Mouse (Mus musculus): ENCODE data around the gene Runx2. TPM values are rescaled to one million over a fixed set of nuclear protein-coding genes. Genes with fewer than 3 reads are reported as not detected.

Gene Runx2
- total RNA-seq, 1 experiment from 2014 or later: 39.0 TPM

DNA sequence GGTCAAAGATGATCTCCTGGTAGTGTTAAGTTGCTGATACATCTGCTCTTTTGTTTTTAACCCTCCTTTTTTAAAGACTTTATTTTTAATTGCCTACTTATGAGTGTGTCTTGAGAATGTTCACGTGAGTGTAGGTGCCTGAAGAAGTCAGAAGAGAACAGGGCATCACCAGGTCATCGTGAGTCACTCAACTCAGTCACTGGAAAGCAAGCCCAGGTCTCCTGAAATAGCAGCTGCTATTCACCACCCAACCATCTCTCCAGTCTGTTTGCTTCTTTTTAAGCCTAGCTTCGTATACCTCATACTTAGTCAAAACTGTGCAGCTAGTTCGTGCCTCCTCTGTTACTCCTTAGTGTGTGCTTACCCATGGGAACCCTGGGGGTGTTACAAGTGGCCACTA lies 259.7 kb downstream of the Runx2 start:
- ATAC-seq (replicated peaks in 1 of 2; ENCODE audit: insufficient read depth in 1 of 2, low FRiP score in 2 of 2, low TSS enrichment in 1 of 2, low read depth in 1 of 2, poor library complexity in 2 of 2, severe bottlenecking in 2 of 2): no peak

DNA sequence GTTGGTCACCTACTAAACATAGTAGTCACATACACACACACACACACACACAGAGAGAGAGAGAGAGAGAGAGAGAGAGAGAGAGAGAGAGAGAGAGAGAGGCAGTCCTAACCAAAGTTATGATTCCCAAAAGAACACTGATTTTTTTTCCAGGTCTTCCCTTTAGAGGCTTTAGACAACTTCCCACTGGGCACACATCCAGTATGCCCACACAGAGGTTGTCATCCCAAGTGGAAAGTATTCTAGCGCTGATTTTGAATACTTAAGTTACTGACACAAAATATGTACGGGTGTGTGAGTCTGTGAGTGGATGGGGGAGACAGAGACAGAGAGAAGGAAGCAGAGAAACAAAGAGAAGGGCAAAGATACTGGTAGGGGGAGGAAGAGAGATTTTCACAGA lies 265.0 kb downstream of the Runx2 start:
- no peak for ATAC-seq (replicated peaks in 1 of 2; ENCODE audit: insufficient read depth in 1 of 2, low FRiP score in 2 of 2, low TSS enrichment in 1 of 2, low read depth in 1 of 2, poor library complexity in 2 of 2, severe bottlenecking in 2 of 2)

DNA sequence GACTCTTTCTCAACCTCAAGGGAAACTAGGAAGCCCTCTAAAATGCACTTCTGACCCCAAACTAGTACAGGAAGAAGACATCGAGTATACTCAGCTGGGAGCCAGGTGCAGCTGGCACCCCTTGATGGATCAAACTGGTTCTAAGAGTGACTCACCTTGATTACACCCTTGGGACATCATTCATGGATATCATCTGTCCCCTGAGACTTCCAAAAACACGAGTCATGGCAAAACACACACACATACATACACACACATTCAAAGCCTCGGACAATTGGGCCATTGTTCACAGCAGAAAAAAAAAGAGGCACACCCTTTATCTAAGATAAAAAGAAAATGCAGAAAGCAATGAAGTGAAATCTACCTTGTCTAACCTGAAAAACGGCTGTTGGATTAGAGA lies 266.7 kb downstream of the Runx2 start:
- ATAC-seq (replicated peaks in 1 of 2; ENCODE audit: insufficient read depth in 1 of 2, low FRiP score in 2 of 2, low TSS enrichment in 1 of 2, low read depth in 1 of 2, poor library complexity in 2 of 2, severe bottlenecking in 2 of 2): no peak

DNA sequence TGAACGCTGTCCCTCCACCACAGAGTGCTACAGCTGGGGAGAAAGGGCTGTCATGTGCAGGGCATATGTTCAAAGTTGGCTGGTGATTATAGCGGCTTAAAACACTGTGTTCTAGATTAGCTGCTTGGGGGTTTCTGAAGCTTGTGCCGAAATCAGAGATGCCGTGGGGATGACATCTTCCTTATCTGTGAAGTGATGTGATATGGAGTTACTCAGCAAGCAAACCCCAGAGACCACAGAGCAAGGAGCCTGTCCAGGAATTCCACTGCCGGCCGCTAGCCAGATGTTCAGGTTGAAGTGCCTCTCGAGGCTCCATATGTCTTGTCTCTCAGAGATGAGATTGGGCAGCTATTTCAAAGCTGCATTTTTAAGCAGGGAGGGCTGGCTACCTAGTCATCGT lies 267.8 kb downstream of the Runx2 start:
- ATAC-seq (replicated peaks in 1 of 2; ENCODE audit: insufficient read depth in 1 of 2, low FRiP score in 2 of 2, low TSS enrichment in 1 of 2, low read depth in 1 of 2, poor library complexity in 2 of 2, severe bottlenecking in 2 of 2): no peak

DNA sequence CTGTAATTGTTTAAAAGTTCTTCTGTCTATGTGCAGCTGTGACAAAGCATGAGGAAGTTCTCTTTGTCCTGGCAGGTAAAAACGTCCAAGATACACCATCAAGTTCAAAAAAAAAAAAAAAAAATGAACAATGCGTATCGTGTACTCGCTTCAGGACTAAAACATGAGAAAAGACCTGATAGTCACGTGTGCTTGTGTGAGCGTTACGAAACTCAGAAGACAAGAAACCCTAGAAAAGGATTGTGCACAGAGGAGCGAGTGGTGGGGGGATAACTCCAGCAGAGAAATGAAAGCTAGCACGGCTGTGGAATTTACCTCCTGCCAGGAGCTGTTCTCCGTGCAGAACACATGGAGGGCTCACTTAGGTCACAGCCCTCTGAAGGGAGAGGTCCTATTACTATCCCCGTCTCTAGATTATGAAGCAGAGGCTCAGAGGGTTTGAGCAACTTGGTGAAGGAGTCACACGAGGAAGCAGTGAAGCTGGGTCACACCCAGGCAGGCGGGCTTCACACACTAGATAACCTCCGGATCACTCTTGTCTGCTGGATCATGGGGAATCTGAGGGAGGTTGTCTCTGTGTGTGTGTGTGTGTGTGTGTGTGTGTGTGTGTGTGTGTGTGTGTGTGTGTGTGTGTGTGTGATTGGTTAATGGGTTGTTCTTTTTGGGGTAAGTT lies 269.3 kb downstream of the Runx2 start:
- ATAC-seq (replicated peaks in 1 of 2; ENCODE audit: insufficient read depth in 1 of 2, low FRiP score in 2 of 2, low TSS enrichment in 1 of 2, low read depth in 1 of 2, poor library complexity in 2 of 2, severe bottlenecking in 2 of 2): peak in 1 of 2 experiments; percentile 36; a peak in 1 of 4 replicates

DNA sequence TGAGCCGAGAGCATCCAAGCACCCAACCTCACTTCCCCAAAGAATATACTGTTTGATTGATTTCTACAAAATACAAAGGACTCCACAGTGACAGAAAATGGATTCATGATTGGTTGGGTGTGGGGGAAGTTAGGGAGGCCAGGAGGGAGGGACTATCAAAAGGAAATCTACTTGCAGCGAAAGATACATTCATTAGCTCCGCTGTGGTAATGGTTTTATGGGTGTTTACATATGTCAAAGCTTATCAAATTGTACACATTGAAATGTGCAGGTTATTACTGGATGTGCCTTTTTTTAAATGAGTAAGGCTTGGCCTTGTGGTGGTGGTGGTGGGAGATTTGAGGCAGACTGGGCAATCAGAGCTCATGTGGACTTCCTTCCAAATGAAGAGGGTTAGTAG lies 271.9 kb downstream of the Runx2 start:
- ATAC-seq (replicated peaks in 1 of 2; ENCODE audit: insufficient read depth in 1 of 2, low FRiP score in 2 of 2, low TSS enrichment in 1 of 2, low read depth in 1 of 2, poor library complexity in 2 of 2, severe bottlenecking in 2 of 2): no peak

DNA sequence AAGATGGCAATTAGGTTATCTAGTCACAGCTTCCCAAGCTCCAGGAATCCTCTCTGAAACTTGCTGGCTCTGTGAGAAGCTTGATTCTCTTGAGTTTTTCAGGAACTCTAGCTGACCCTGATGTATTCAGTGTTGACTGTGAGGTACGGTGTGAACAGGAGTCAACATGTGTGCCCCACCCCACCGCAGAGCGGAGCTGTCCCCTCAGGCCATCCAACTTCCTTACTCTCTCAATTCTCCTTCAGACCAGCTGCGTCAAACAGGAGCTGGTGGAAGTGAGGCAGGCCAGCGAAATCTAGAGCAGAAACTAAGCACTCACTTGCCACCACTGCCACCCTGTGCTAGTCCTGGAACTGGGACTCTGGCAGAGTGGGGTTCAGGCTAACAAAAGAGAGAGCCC lies 273.9 kb downstream of the Runx2 start:
- ATAC-seq (replicated peaks in 1 of 2; ENCODE audit: insufficient read depth in 1 of 2, low FRiP score in 2 of 2, low TSS enrichment in 1 of 2, low read depth in 1 of 2, poor library complexity in 2 of 2, severe bottlenecking in 2 of 2): peak; percentile 19 to 42; a peak in 2 of 4 replicates

DNA sequence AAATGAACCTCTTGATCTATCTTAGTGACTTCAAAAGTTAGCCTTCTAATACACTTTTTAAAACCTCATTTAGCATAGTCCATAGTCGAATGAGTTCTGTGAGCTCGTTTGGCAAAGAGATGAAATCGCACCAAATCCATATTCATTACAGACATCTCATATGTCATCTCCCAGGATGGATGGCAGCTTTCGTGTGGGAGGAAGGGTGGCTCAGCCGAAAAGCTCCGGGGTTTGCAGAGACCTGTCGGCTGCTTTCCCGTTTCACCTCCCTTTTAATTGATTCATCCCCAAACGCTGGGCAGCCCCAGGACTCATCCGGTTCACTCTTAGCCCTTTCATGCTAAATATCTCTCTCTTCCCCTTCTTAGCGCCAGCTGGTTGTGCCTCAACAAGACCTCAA lies 275.7 kb downstream of the Runx2 start:
- ATAC-seq (replicated peaks in 1 of 2; ENCODE audit: insufficient read depth in 1 of 2, low FRiP score in 2 of 2, low TSS enrichment in 1 of 2, low read depth in 1 of 2, poor library complexity in 2 of 2, severe bottlenecking in 2 of 2): no peak

DNA sequence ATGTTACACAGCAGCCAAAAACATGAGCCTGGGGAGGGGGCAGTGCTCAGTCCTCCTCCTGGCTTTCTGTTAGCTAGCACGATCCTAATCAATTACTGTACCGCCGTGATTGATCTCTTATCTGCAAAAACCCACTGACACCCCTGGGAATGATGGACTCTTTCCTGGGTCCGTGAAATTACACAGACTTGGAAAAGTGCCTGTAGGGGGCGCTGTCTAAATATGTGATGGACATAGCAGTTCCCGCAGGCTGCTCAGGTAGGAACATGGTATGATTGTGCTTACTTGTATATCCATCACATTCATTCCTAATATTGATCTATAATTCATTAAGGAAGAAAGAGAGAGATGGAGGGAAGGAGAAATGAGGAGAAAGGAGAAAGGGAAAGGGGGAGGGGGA lies 284.6 kb downstream of the Runx2 start:
- no peak for ATAC-seq (replicated peaks in 1 of 2; ENCODE audit: insufficient read depth in 1 of 2, low FRiP score in 2 of 2, low TSS enrichment in 1 of 2, low read depth in 1 of 2, poor library complexity in 2 of 2, severe bottlenecking in 2 of 2)

DNA sequence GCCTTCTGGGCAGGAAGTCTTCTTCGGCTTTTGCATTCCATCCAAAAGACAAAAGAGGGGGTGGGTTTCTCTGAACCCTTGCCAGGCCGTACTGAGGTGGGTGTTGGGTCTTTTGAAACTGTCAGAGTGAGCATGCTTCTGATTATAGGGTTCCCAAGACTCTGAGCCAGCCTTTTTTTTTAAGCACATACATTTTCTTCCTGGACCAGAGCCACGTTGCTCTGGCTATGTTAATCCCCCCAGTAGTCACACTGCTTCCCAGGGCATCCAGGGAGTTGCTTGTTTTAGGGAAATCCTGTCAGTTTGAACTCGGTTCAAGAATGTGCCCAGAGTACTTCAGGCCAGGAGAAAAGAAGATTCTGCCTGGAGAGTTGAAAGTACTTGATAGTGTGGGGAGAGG lies 286.0 kb downstream of the Runx2 start:
- no peak for ATAC-seq (replicated peaks in 1 of 2; ENCODE audit: insufficient read depth in 1 of 2, low FRiP score in 2 of 2, low TSS enrichment in 1 of 2, low read depth in 1 of 2, poor library complexity in 2 of 2, severe bottlenecking in 2 of 2)

DNA sequence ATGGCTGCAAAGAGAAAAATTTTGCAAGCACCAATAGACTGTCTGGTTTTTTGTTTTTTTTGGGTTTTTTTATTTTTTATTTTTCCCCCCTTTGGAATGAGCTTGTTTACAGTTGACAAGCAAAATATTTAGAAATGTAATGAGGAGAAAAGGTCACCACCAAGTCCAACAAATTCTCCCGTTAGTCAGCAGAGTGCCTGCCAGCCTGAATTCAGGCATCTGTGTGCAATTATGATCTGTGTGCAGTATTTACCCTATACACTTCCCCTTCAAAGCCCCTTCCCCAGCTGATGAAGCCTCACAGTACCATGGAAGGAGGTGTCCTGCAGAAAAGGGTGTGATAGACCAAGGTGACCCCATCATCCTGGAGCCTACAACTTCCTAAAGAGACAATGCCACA lies 290.5 kb downstream of the Runx2 start:
- ATAC-seq (replicated peaks in 1 of 2; ENCODE audit: insufficient read depth in 1 of 2, low FRiP score in 2 of 2, low TSS enrichment in 1 of 2, low read depth in 1 of 2, poor library complexity in 2 of 2, severe bottlenecking in 2 of 2): no peak

DNA sequence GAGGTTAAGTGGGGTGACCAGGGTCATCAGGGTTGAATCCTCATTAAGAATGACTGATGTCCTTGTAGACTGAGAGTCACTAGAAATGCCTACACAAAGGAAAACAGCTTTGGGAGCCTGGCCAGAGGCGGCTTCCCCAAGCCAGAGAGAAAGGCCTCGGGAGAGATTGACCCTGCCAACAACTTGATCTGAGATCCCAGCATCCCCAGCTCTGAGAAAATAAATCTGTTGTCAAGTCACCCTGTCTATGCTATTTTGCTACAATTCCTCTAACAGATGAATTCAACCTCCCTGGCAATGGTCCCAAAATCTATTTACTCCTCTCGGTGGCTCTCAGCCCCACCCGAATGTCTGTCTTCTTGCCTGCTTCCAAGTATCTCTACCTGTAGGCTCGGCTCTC lies 291.7 kb downstream of the Runx2 start:
- ATAC-seq (replicated peaks in 1 of 2; ENCODE audit: insufficient read depth in 1 of 2, low FRiP score in 2 of 2, low TSS enrichment in 1 of 2, low read depth in 1 of 2, poor library complexity in 2 of 2, severe bottlenecking in 2 of 2): no peak

DNA sequence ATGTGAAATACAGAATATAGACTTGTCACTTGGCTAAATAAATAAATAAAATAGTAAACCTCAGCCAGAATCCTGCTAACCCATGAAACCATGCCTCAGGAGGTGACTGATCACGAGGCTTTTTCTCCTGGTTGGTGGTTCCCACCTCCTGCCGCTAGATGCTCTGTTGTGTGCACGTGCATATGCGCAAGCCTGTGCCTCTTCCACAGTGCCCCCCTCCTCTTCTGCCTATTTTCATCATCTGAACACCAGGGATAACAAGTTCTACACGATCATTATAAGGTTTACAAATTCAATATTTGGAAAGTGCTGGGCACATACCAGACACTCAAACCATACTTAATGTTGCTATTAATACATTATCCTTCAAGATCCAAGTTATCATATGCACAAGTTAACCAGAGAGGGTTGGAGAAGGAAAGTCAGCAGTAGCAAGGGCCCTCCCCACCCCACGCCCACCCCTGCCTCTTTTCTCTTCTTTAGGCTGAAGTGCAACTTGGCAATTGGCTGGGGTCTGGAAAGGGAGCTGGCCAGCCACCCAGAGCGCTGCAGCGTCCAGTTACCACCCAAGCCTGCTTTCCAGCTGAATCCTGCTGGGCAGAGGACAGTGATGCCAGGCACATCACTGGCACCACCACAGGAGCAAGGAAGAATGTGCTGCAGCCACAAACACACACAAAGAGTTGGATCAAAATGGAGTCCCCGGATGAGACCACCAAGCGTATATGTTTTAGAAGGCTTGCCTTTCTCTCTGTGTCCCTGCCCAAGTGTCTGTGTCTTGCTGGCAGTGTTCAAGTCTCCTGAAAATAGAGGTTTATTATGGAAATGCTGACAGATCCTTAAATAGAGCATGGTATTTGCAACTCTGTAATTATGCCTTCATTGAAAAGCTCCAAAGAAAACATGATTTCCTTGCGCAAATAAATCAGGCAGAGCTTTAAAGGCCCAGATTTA lies 294.2 kb downstream of the Runx2 start:
- no peak for ATAC-seq (replicated peaks in 1 of 2; ENCODE audit: insufficient read depth in 1 of 2, low FRiP score in 2 of 2, low TSS enrichment in 1 of 2, low read depth in 1 of 2, poor library complexity in 2 of 2, severe bottlenecking in 2 of 2)

DNA sequence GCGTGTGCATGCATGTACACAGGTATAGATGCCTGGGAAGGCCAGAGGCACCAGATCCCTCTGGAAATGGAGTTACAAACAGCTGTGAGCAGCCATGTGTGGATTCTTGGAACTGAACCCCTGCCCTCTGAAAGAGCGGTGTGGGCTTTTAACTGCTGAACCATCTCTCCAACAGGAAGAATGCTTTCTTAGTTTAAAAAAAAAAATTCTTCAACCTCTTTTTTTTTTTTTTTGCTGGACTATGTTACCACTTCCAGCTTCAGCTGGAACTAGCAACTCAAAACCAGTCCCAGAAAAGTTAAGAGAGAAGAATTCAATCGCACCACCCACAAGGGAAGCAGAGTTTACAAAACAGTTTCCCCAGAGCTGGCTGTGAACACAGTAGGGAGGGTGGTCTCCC lies 295.2 kb downstream of the Runx2 start:
- ATAC-seq (replicated peaks in 1 of 2; ENCODE audit: insufficient read depth in 1 of 2, low FRiP score in 2 of 2, low TSS enrichment in 1 of 2, low read depth in 1 of 2, poor library complexity in 2 of 2, severe bottlenecking in 2 of 2): no peak

DNA sequence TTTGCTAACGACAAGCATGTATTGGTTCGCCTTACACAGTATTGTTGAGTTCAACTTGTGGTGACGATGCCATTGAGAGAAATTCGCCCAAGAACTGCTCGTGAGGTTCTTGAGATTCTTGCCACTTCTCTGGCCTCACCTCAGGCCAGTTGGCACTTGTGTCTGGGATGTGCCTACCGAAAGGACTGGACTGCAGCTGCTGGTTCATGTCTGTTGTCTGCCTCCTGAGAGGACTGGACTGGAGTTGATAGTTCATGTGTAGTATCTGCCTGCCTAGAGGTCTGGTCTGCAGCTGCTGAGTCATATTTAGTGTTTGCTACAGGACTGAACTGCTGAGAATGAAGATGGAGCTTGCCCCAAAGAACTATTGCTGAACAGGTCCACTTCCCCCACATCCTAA lies 296.4 kb downstream of the Runx2 start:
- no peak for ATAC-seq (replicated peaks in 1 of 2; ENCODE audit: insufficient read depth in 1 of 2, low FRiP score in 2 of 2, low TSS enrichment in 1 of 2, low read depth in 1 of 2, poor library complexity in 2 of 2, severe bottlenecking in 2 of 2)

DNA sequence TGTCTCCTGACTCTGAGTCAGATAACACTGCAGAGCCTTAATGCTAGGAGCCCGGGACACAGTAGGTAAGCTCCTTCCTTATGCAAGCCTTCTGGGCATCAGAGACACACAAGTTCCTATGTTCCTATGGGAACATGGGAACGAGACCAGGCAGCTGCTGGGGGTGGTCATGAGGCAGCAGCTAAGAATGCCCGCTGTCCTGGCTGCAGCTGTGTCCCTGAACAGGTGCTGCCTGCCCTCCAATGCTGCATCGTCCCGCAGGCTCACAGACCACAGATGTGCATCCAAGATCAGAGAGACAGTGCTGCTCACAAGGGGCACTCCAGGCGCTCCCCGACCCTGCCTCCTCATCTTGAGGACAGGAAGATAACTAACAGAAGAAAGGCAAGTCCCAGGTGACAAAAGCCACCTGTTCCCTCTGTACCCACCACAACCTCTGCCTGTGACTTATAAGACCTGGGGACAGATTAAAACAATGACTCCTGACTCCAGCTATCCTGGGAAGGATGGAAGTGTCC lies 306.3 kb downstream of the Runx2 start:
- ATAC-seq (replicated peaks in 1 of 2; ENCODE audit: insufficient read depth in 1 of 2, low FRiP score in 2 of 2, low TSS enrichment in 1 of 2, low read depth in 1 of 2, poor library complexity in 2 of 2, severe bottlenecking in 2 of 2): no peak

DNA sequence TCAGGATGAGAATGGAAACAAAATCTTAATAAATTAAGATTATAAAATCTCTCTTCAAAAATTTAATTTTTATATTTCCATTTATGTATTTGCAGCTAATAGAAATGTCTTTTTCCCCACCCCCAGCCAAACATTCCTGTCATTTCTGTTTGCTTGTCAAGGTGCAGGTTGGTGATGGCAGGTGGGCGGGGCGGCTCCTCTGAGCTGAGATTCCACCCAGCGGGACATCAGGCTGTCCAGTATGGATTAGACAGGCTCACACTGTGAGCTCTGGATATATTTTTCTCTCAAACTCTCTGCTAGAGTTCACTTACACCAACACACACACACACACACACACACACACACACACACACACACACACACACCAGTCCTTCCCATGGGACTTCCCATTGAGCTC lies 306.9 kb downstream of the Runx2 start:
- ATAC-seq (replicated peaks in 1 of 2; ENCODE audit: insufficient read depth in 1 of 2, low FRiP score in 2 of 2, low TSS enrichment in 1 of 2, low read depth in 1 of 2, poor library complexity in 2 of 2, severe bottlenecking in 2 of 2): no peak

DNA sequence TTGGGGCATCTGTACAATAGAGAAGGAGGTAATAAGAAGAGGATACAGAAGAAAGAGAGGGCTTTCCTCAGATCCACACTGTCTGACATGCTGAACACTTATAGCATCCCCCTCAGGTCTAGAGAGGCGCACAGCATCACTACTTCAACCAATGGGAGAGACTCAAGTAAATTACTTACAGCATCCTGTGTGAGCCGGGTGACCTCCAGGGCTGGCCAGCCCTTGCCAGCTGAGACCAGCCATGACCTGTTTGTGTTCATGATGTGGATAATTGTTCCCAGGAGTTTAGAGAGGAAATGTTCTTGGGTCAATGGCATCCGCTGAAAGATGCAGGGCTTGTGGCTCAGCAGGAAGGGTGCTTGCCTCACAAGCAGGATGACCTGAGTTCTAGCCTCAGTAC lies 308.1 kb downstream of the Runx2 start:
- ATAC-seq (replicated peaks in 1 of 2; ENCODE audit: insufficient read depth in 1 of 2, low FRiP score in 2 of 2, low TSS enrichment in 1 of 2, low read depth in 1 of 2, poor library complexity in 2 of 2, severe bottlenecking in 2 of 2): no peak
